Mouse (Mus musculus) frontal cortex, postnatal 25 days (tissue): ENCODE results near the gene Sf3b1.
"Not testable (repeated sequence)": the region's sequence is repeated elsewhere in the genome, so short reads cannot be mapped to it uniquely, and the experiment has no call there.

Source experiments
- DNase-seq, 2 experiments: peaks; one replicate each; pipeline ENCODE4 v3.0.0; 2022; ENCODE audit warnings: low spot score in 2 of 2

The Sf3b1 gene

DNA sequence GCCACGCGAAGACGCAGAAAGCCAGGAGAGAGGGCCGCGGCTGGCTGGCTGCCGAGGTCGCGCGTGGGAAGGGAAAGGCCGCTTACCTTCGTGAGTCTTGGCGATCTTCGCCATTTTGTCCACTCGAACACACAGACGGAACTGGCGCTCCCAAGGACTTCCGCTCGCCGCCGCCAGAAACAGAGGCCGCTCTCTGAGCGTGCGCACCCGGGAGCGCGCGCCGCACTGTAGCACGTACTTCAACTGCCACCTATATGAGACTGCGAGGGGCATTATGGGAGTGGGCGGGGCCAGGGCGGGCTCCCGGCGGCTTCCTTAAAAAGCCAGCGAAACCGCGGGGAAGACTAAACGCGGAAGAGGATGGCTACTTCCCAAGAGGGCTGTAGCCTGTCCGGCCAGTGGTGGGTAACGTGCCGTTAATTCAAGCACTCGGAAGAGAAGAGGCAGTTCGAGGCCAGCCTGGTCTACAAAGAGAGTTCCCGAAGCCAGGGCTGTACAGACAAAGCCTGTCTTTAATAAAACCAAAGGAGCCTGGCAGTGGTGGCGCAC is at the start of gene Sf3b1:
Sf3b1 (minus strand) TSS at position 229 of the 549 bp plus-strand sequence.
- DNase-seq, result peak; percentile 87 to 89

DNA sequence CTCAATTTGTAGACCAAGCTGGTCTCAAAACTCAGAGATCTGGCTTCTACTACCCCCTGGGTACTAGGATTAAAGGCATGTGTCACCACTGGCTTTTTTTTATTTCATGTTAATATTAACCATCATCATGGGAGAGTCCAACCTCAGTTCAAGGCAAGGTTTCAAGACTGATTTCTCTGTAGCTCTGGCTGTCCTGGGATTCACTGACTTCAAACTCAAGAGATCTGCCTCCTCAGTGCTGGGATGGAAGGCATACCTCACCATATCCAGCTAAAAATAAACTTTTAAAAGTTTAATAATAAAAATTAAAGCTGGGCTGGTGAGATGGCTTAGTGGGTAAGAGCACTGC is 49.1 kb upstream of the Sf3b1 start:
- no peak for DNase-seq

DNA sequence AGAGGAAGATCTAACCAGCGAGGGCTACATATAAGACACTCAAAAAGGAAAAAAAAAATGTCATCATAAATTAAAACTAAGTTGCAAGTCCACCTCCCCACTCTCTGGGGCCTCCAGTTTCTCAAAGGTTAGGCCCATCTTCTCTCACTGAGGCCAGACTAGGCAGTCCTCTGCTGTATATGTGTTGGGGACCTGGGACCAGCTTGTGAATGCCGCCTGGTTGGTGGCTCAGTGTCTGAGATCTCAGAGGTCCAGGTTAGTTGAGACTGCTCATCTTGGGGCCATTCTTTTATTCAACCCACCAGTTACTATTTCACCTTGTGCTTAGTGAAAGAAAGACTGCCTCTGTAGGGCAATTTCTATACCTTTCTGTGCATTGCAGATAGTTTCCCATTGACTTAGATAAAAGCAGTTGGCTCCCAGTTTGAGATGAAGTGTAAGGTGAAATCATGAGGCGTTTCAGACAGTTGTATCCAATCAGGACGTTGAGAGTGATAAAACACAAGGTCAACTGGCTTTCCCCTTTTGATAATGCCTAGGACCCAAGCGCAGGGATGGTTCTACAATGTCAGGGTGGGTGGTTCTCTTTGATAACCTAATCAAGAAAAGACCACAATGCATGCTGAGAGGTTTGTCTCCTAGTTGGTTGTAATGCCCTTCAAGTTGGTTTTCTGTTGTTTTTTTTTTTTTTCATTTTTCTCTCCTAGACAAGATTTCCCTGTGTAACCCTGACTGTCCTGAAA is 48.5 kb upstream of the Sf3b1 start:
- no peak for DNase-seq

DNA sequence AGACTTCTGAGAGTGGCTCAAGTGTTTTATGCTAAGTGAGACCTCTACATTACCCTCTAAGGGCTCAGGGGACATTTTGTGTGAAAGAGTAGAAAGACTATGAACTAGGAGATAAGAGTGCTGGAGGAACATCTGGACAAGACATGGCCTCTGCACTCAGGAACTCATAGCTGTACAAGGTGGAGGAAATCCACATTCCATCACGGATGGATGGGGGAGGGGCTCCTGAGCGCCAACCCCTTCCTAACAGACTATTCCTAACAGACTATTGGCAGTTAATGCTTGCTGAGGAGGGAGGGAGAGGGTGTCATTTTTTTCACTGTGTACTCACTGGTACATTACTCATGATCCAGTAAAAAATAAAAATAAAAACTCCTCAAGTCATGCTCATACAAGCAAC is 47.5 kb upstream of the Sf3b1 start:
- no peak for DNase-seq

GRCm38 (mm10) chr1:55072328-55072727 is 45.0 kb upstream of the Sf3b1 start:
- DNase-seq, result not testable (repeated sequence)

GRCm38 (mm10) chr1:55061772-55062171 is 34.5 kb upstream of the Sf3b1 start:
- DNase-seq, result no peak

DNA sequence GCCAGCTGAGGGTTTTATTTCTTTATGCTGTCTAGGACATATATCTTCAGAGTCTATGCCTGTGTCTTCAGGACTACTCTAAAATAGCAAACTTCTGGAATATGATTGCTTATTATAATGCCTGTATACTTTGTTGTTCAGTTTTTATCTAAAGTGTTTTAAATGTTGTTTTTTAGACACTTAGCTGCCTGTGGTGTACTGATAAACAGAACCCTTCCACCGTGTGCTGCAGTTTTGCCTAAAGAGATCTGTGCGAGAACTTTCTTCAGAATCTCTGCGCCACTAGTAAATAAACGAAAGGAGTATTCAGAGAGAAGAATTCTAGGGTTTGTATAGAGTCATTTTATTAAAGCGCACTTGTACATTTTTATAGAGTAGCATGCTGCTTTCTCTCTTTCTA is 33.8 kb upstream of the Sf3b1 start:
- DNase-seq, result no peak

DNA sequence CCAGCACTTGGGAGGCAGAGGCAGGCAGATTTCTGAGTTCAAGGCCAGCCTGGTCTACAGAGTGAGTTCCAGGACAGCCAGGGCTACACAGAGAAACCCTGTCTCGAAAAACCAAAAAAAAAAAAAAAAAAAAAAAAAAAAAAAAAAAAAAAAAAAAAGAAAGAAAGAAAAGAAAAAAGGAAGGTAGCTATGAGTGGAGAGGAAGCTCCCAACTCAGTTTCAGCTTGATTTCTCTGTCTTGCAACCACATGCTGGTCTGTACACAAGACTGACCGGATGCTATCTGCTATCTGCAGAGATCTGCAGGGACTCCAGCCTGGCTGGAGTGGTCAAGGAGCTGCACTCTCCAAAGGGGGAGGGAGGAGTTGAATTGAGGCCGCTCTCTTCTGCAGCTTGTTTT is 31.1 kb upstream of the Sf3b1 start:
- DNase-seq, result not testable (repeated sequence)

DNA sequence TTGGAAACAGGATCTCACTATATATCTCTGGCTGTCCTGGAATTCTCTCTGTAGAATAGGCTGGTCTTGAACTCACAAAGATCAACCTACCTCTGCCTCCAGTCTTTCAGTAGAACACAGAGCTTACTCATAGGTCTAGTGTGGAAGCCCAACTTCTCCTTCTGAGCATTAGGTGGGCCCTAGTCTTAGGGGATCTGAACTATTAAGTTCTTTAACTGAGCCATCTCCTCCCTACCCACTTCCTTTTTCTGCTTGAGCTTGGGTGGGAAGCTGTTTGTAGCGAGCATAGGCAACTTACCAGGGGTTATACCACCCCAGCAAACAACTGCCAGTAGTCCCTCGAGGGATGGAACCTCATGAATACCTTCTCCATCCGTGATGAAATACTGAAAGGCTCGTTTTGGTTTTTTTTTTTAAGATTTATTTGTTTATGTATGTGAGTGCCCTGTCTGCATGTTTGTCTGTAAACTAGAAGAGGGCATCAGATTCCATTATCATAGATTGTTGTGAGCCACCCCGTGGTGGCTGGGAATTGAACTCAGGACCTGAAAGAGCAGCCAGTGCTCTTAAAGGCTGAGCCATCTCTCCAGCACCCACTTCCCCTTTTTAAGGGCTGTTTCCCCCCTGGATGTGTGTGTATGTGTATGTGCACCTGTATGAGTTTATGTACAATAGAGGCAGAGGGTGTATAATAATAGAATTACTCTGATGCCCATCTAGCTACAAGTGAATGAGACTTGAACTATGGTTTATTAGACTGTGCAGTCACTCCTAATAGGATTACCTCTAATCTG is 28.2 kb upstream of the Sf3b1 start:
- DNase-seq, result no peak

DNA sequence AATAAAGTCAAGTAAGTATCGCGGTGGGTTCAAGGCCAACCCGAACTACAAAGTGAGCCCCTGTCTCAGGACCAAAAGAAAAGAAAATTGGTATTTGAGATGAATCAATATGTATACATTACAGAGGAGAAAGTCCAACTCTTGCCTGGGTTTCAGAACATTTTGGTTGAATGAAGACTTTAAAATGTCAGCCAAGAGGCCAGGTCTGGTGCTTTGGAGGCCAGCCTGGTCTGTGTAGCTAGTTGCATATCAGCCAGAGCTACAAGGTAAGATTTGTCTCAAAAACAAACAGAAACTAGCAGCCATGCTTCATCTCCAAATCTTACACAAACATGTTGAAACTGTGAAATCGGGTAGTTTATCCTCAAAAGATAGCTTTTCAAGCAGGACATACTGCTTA is 26.3 kb upstream of the Sf3b1 start:
- DNase-seq, result no peak

- DNase-seq, result no peak
Observed at GRCm38 (mm10) chr1:55053005-55053404, 25.7 kb upstream of the Sf3b1 start.

GRCm38 (mm10) chr1:55052355-55052953 is 25.2 kb upstream of the Sf3b1 start, which contains the start of gene Coq10b:
Coq10b (plus strand) TSS chr1:55052770.
- peak; percentile 94 to 98 for DNase-seq

DNA sequence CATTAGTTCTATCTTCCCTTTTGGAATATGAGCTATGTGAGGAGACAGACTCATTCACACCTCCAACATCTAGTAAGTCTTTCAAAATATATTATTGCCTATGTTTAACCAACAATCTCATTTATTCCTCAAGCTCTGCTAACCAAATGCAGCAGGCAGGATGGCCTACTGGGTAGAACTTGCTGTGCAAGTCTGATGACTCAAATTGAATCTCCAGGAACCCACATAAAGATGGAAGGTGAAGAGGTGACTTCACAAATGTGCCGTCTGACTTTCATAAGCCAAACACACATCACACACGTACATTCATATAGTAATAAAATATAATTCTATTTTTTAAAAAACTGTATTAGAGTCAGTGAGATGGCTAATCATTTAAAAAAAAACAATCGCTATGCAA is 24.4 kb upstream of the Sf3b1 start:
- no peak for DNase-seq

DNA sequence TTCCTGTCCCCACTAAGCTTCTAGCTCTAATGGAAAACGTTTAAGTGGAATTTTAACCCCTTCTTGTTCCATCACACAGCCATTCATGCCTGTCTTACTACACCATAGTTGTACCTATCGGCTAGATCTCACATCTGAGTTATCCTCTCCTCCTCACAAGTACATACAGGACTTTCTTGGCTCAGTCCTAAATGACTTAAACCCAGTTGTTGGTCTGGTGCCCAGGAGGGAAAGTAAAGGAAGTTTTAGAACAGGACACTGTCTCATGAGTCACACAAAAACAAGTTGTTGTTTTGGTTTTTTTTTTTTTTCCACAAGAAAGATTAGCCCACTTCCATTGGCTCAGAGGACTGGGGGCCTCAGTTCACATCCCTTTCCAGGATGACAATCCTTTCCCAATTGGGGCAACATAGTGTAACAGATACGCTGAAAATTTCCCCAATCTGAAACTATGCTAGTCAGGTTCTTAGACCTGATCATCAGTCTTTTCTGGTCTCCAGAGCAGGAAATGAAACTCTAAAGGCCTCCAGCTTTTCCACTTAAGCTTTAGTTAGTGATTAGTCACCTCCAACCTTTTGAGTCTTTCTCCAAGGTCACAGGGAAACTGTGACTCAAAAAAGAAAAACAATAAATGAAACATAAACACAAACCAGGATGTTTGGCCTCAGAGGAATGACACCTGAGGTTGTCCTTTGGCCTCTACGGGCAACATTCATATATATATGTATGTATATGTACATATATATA is 21.7 kb upstream of the Sf3b1 start:
- DNase-seq, result no peak

DNA sequence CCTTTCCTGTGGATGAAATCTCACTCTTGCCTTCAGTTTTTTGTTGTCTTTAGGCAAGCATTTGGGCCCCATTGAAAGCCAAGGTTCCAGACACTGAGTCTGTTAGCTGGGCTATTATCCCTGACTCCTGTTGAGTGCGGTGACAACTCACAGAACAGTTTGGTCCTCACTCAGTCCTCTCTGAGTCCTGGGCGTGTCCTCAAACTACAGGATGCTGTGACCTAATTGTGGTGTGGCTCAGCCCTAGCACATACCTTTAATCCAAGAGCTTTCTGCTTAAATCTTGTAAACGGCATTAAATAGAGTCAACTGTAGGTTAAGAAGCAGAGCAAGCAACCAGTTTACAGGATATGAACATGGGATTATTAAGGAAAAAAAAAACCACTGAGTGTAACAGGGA is 15.9 kb upstream of the Sf3b1 start:
- DNase-seq, result no peak

DNA sequence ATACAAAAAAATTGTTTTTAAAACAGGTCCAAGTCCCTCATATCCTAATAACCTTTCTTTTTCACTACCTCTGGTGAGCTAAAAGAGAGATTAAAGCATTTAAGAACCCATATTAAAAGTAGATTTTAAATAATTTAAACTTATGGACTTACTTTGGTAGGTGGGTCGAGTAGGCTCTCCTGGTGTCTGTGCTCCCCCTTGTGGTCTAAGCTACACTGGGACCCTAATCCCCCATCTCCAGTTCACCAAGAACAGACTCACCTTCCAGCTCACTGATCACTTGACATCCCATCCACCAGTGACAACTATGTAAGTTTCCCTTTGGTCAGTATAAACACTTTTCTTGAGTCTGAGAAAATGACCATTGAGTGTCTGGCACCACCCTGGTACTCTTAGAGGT is 15.0 kb upstream of the Sf3b1 start:
- DNase-seq, result no peak

DNA sequence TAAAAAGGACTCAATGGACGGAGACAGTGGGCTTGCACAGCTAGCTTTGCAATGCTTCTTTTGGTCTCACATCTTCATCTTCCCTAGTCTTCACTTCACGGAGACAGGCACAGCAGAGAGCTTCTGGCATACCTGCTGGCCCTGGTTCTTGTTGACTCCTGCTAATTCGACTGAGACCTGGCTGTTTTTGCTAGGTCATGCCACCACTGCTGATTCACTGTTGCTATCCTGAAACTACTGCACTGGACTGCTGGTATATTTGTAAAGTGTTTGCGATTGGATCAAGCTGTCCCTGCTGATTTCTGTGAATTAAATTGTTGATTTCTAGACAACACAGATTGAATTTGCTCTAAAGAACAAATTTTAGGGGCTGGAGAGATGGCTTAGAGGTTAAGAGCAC is 14.4 kb upstream of the Sf3b1 start:
- no peak for DNase-seq

GRCm38 (mm10) chr1:55039944-55040343 is 12.7 kb upstream of the Sf3b1 start:
- no peak for DNase-seq

DNA sequence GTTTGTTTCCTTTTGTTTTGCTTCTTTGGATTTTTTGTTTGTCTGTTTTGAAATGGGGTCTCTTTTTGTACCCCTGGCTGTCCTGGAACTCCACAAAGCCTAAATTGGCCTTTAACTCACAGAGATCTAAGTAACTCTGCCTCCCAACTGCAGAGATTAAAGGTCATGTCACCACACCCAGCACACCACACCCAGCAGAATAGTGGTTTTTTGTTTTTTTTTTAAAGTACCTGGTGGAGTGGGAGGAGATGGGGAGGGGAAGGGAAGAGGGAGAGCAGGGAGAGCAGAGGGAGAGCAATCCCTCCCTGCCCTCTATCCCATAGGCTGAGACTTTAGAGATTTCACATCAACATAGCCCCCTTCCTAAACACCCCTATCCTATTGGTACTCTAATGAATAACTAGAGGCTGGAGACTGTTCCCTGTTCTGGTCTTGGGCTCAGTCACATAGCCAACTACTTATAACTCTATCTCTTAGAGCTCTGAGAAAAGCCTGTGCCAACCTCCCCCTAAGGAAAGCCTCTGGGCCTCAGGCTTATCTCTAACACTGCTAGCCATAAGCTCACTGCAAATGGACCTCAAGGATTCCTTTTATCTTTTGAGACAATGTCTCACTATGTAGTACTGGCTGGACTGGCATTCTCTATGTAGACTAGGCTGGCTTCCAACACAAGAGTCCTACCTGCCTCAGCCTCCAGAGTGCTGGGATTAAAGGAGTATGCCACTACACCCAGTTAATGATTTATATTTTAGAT is 3.9 kb upstream of the Sf3b1 start:
- DNase-seq, result no peak

DNA sequence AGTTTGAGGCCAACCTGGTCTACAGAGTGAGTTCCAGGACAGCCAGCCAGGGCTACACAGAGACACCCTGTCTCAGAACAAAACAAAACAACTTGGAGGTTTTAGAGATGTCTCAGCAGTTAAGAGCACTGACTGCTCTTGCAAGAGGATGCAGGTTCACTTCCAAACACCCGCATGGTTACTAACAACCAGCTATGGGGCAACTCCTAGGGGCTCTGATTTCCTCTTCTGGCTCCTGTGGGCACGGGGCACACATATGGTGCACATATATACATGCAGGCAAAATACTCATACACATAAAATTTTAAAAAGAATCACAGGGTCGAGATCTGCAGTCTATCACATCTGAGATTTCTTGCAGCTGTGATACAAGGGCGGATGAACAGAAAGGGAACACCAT is 2.2 kb upstream of the Sf3b1 start:
- DNase-seq, result no peak
